8 mouse cellular contexts compared by ENCODE assay signal in genomic region chr1:167283441-167284257, GRCm38 (mm10). TPM values are rescaled to one million over a fixed set of nuclear protein-coding genes. Genes with fewer than 3 reads are reported as not detected.
A peak's percentile ranks its signal among the peaks of the same experiment; 100 is the strongest.
DNase-seq lines count a peak whose midpoint lies in the region; ATAC-seq and TF ChIP-seq lines count a peak whose summit lies in the region.

No protein-coding gene starts in this region.

- peak overlapping the region; percentile 73 for H3K4me2 ChIP-seq in hindbrain, embryonic 12.5 days (replicated peaks)

- intact Hi-C loops in gastrocnemius, postnatal 36 days (cut with DNase I) = no loop called here
- intact Hi-C loops in left cerebral cortex, postnatal 4 days (cut with DNase I) = no loop called here

- under 1% methylated on average over 44 of the region's 44 CpGs for WGBS in hindbrain, embryonic 12.5 days

- peak overlapping the region; percentile 90 for H3K4me3 ChIP-seq in embryonic fibroblast, embryonic 13.5 days (ENCODE audit: insufficient read depth, low read length)
- H3K4me3 ChIP-seq in hindbrain, embryonic 12.5 days = peak overlapping the region; percentile 89

- H3K4me1 ChIP-seq in embryonic fibroblast, embryonic 13.5 days (ENCODE audit: control insufficient read depth, insufficient read depth, low read length) = peaks cover 3% of the 10 kb centered on the region; the same call in 1 of the 2 replicates
- H3K4me1 ChIP-seq in hindbrain, embryonic 12.5 days = peaks cover 30% of the 10 kb centered on the region

- TF ChIP-seq POLR2A in embryonic fibroblast, embryonic 13.5 days (IDR thresholded peaks at IDR 0.05; ENCODE audit: low read depth, low read length) = peak; percentile 71

- DNase-seq in gastrocnemius, postnatal 10 days = peak; percentile 33
- no peak for DNase-seq in gastrocnemius, postnatal 36 days
- peak; percentile 33 for DNase-seq in adrenal gland, adult 8-10 months
- peak; percentile 55 for DNase-seq in left cerebral cortex, postnatal 4 days
- DNase-seq in right cerebral cortex, postnatal 4 days = peak; percentile 67

- H3K9me3 ChIP-seq in hindbrain, embryonic 12.5 days (replicated peaks) = no peaks in the 10 kb centered on the region

- peak overlapping the region; percentile 44 for H3K27ac ChIP-seq in embryonic fibroblast, embryonic 13.5 days (ENCODE audit: insufficient read depth, low read length)
- peak overlapping the region; percentile 96 for H3K27ac ChIP-seq in hindbrain, embryonic 12.5 days

- peak; percentile 44 for ATAC-seq in hindbrain, embryonic 12.5 days (ENCODE audit: low FRiP score)
- peak; percentile 34 for ATAC-seq in megakaryocyte-erythroid progenitor cell, adult 5-6 weeks (replicated peaks; ENCODE audit: low FRiP score, low TSS enrichment, poor library complexity, severe bottlenecking)

- 0 out of 2 replicates have a peak, but pooled peaks cover under 1% of the 10 kb centered on the region for H3K27me3 ChIP-seq in hindbrain, embryonic 12.5 days

- H3K9ac ChIP-seq in hindbrain, embryonic 12.5 days = peak overlapping the region; percentile 95

- no peak for TF ChIP-seq CTCF in embryonic fibroblast, embryonic 13.5 days (IDR thresholded peaks at IDR 0.05; ENCODE audit: borderline replicate concordance, insufficient read depth, low read length)

- no peaks in the 10 kb centered on the region; the same call in 1 of the 2 replicates for H3K36me3 ChIP-seq in hindbrain, embryonic 12.5 days

RNA-seq across cellular contexts. Expression of gene Uck2, which starts 1.5 kb away (rescaled TPM):
- total RNA-seq in gastrocnemius, postnatal 10 days (2021) = 10 to 100 TPM; 25.1 to 32.1 TPM
- 10 to 100 TPM; 17.6 to 18.9 TPM for total RNA-seq in gastrocnemius, postnatal 36 days (2021)
- total RNA-seq in adrenal gland, adult 8-10 months (2022) = 10 to 100 TPM; 30.9 to 55.9 (median 45.0) TPM
- 132 and 164 TPM in 2 replicates for polyA plus RNA-seq in embryonic fibroblast, embryonic 13.5 days (2011; ENCODE audit: insufficient read length, low read depth, missing spikeins)
- 98.6 and 112 TPM in 2 replicates for polyA plus RNA-seq in hindbrain, embryonic 12.5 days (2016; fragmentation: Nextera tagmentation; extraction: Ambion mirVana)
- total RNA-seq in left cerebral cortex, postnatal 4 days (2021) = 10 to 100 TPM; 80.8 to 85.6 TPM
- 187 and 249 TPM in 2 replicates for total RNA-seq in megakaryocyte-erythroid progenitor cell, adult 5-6 weeks (2014; fragmentation: Nextera tagmentation)
- 228 and 238 TPM in 2 replicates for total RNA-seq in megakaryocyte-erythroid progenitor cell, adult 5-6 weeks (2017)

RNA-seq across cellular contexts. Expression of gene Tmco1, which starts 24.5 kb away (rescaled TPM):
- total RNA-seq in gastrocnemius, postnatal 10 days (2021) = 10 to 100 TPM; 42.8 to 43.2 TPM
- total RNA-seq in gastrocnemius, postnatal 36 days (2021) = 10 to 100 TPM; 28.7 to 34.9 TPM
- total RNA-seq in adrenal gland, adult 8-10 months (2022) = 100 to 1,000 TPM; 145 to 176 (median 155) TPM
- 81.7 and 105 TPM in 2 replicates for polyA plus RNA-seq in embryonic fibroblast, embryonic 13.5 days (2011; ENCODE audit: insufficient read length, low read depth, missing spikeins)
- 75.1 and 76.4 TPM in 2 replicates for polyA plus RNA-seq in hindbrain, embryonic 12.5 days (2016; fragmentation: Nextera tagmentation; extraction: Ambion mirVana)
- 10 to 100 TPM; 36.1 to 43.9 TPM for total RNA-seq in left cerebral cortex, postnatal 4 days (2021)
- 89.8 and 97.2 TPM in 2 replicates for total RNA-seq in megakaryocyte-erythroid progenitor cell, adult 5-6 weeks (2014; fragmentation: Nextera tagmentation)
- 150 and 178 TPM in 2 replicates for total RNA-seq in megakaryocyte-erythroid progenitor cell, adult 5-6 weeks (2017)

Comparison
In these comparisons a context has a peak if more than half of its experiments do, and no peak if none do; other contexts are left out.
1. DNase-seq: peak in gastrocnemius, postnatal 10 days (single experiment), adrenal gland, adult 8-10 months (single experiment), left cerebral cortex, postnatal 4 days (single experiment) and right cerebral cortex, postnatal 4 days (single experiment); none in gastrocnemius, postnatal 36 days (0 of 2).